Mouse (Mus musculus) CH12.LX (cell line): Measurements from ENCODE around the gene Vrk3. TPM values are rescaled to one million over a fixed set of nuclear protein-coding genes. Genes with fewer than 3 reads are reported as not detected.

Experiments
- DNase-seq: peaks from one replicate; pipeline ENCODE4 v3.0.0-alpha.2; 2013; ENCODE audit errors: extremely low read depth
- H3K27ac ChIP-seq: 2 replicates; pipeline ENCODE4 v1.5.1; 2012; ENCODE audit warnings: low read depth, mild to moderate bottlenecking, control low read depth, moderate library complexity; ENCODE audit not compliant: insufficient read depth
- H3K27me3 ChIP-seq: replicated peaks from 2 replicates; pipeline ENCODE3; 2012; ENCODE audit warnings: inconsistent platforms
- H3K36me3 ChIP-seq, 2 experiments: replicated peaks in 1 of 2; 2 replicates each; pipeline versions ENCODE3 to v1.6.1; 2012; ENCODE audit warnings: inconsistent platforms in 1 of 2, low read length in 1 of 2, mild to moderate bottlenecking in 1 of 2, mixed read lengths in 1 of 2, moderate library complexity in 1 of 2; ENCODE audit not compliant: control insufficient read depth in 1 of 2, insufficient read depth in 1 of 2
- H3K4me1 ChIP-seq, 2 experiments: 2 replicates each; pipeline ENCODE4 v1.6.1; 2012; ENCODE audit warnings: inconsistent platforms in 1 of 2, moderate library complexity in 1 of 2; ENCODE audit not compliant: insufficient read depth in 2 of 2, control insufficient read depth in 1 of 2
- H3K4me2 ChIP-seq: 2 replicates; pipeline ENCODE4 v1.6.1; 2012; ENCODE audit warnings: low read depth, mild to moderate bottlenecking, control low read depth; ENCODE audit not compliant: poor library complexity, insufficient read depth, severe bottlenecking
- H3K4me3 ChIP-seq, 3 experiments: fragments of 150-350 bp in 1 of 3; sonication (generic) in 1 of 3; replicated peaks in 1 of 3; 2 replicates each; pipeline versions ENCODE3 to v1.5.1; 2011 to 2012; ENCODE audit warnings: low read depth in 2 of 3, low read length in 2 of 3, mild to moderate bottlenecking in 2 of 3, moderate library complexity in 2 of 3, control low read depth in 1 of 3, improper control_type of control experiment in 1 of 3, inconsistent platforms in 1 of 3, mixed read lengths in 1 of 3; ENCODE audit not compliant: poor library complexity in 1 of 3
- H3K79me2 ChIP-seq: replicated peaks from 2 replicates; pipeline ENCODE4 v1.6.1; 2012; ENCODE audit warnings: mild to moderate bottlenecking, moderate library complexity; ENCODE audit not compliant: control insufficient read depth, poor library complexity, insufficient read depth, severe bottlenecking; ENCODE audit errors: extremely low read depth
- H3K9ac ChIP-seq: 2 replicates; pipeline ENCODE4 v1.6.1; 2012; ENCODE audit warnings: low read depth, mild to moderate bottlenecking, control low read depth, moderate library complexity; ENCODE audit not compliant: insufficient read depth
- H3K9me3 ChIP-seq: replicated peaks from 2 replicates; pipeline ENCODE3; 2012; ENCODE audit warnings: low read length, inconsistent platforms, mixed read lengths
- BHLHE40 ChIP-seq: IDR thresholded peaks from 2 replicates; pipeline ENCODE4 v1.6.1; 2011; ENCODE audit warnings: mild to moderate bottlenecking, low read depth, low read length, improper control_type of control experiment
- CHD2 ChIP-seq: IDR thresholded peaks from 2 replicates; pipeline ENCODE4 v1.6.1; 2011; ENCODE audit warnings: low read length, improper control_type of control experiment
- E2F4 ChIP-seq: IDR thresholded peaks from 2 replicates; pipeline ENCODE4 v1.6.1; 2011; ENCODE audit warnings: low read depth, low read length, improper control_type of control experiment; ENCODE audit not compliant: insufficient replicate concordance
- ELF1 ChIP-seq: IDR thresholded peaks from 2 replicates; pipeline ENCODE4 v1.6.1; 2014; ENCODE audit warnings: low read depth, mild to moderate bottlenecking, inconsistent platforms, low read length, improper control_type of control experiment
- EP300 ChIP-seq: IDR thresholded peaks from 2 replicates; pipeline ENCODE4 v1.6.1; 2011; ENCODE audit warnings: low read length, improper control_type of control experiment
- ETS1 ChIP-seq: conservative IDR thresholded peaks from 2 replicates; pipeline ENCODE4 v1.6.1; 2012; ENCODE audit warnings: low read depth, mild to moderate bottlenecking, inconsistent platforms, low read length, improper control_type of control experiment, moderate library complexity
- GABPA ChIP-seq: IDR thresholded peaks from 2 replicates; pipeline ENCODE4 v1.6.1; 2012; ENCODE audit warnings: low read depth, low read length, improper control_type of control experiment, inconsistent platforms; ENCODE audit not compliant: insufficient replicate concordance
- HCFC1 ChIP-seq: IDR thresholded peaks from 2 replicates; pipeline ENCODE4 v1.6.1; 2012; ENCODE audit warnings: low read depth, mild to moderate bottlenecking, inconsistent platforms, low read length, improper control_type of control experiment
- IRF4 ChIP-seq: IDR thresholded peaks from 2 replicates; pipeline ENCODE4 v1.6.1; 2014; ENCODE audit warnings: low read depth, mild to moderate bottlenecking, inconsistent platforms, low read length, improper control_type of control experiment
- JUND ChIP-seq: conservative IDR thresholded peaks from 2 replicates; pipeline ENCODE4 v1.6.1; 2011; ENCODE audit warnings: low read depth, low read length, improper control_type of control experiment
- KAT2A ChIP-seq: IDR thresholded peaks from 2 replicates; pipeline ENCODE4 v1.6.1; 2012; ENCODE audit warnings: low read length, improper control_type of control experiment, inconsistent platforms; ENCODE audit not compliant: insufficient replicate concordance
- MAFK ChIP-seq: IDR thresholded peaks from 2 replicates; pipeline ENCODE4 v1.6.1; 2011; ENCODE audit warnings: low read length, improper control_type of control experiment; ENCODE audit not compliant: insufficient replicate concordance
- MAX ChIP-seq: IDR thresholded peaks from 2 replicates; pipeline ENCODE4 v1.6.1; 2011; ENCODE audit warnings: low read length, improper control_type of control experiment
- MAZ ChIP-seq: IDR thresholded peaks from 2 replicates; pipeline ENCODE4 v1.6.1; 2012; ENCODE audit warnings: low read depth, mild to moderate bottlenecking, inconsistent platforms, low read length, improper control_type of control experiment, moderate library complexity
- MXI1 ChIP-seq: IDR thresholded peaks from 2 replicates; pipeline ENCODE4 v1.6.1; 2011; ENCODE audit warnings: mild to moderate bottlenecking, low read depth, low read length, improper control_type of control experiment
- MYC ChIP-seq: IDR thresholded peaks from 2 replicates; pipeline ENCODE4 v1.6.1; 2011; ENCODE audit warnings: low read depth, mild to moderate bottlenecking, improper control_type of control experiment, low read length
- POLR2A ChIP-seq: IDR thresholded peaks from 2 replicates; pipeline ENCODE4 v1.6.1; 2011; ENCODE audit warnings: low read depth, mild to moderate bottlenecking, improper control_type of control experiment, low read length
- RAD21 ChIP-seq: IDR thresholded peaks from 2 replicates; pipeline ENCODE4 v1.6.1; 2011; ENCODE audit warnings: low read depth, mild to moderate bottlenecking, low read length, improper control_type of control experiment, moderate library complexity
- SIN3A ChIP-seq: IDR thresholded peaks from 2 replicates; pipeline ENCODE4 v1.6.1; 2012; ENCODE audit warnings: low read length, improper control_type of control experiment, inconsistent platforms
- SMC3 ChIP-seq: IDR thresholded peaks from 2 replicates; pipeline ENCODE4 v1.6.1; 2011; ENCODE audit warnings: low read depth, low read length, improper control_type of control experiment
- UBTF ChIP-seq: IDR thresholded peaks from 2 replicates; pipeline ENCODE4 v1.6.1; 2012; ENCODE audit warnings: low read depth, mild to moderate bottlenecking, inconsistent platforms, low read length, improper control_type of control experiment, moderate library complexity
- USF2 ChIP-seq: conservative IDR thresholded peaks from 2 replicates; pipeline ENCODE4 v1.6.1; 2011; ENCODE audit warnings: low read depth, low read length, improper control_type of control experiment
- ZC3H11A ChIP-seq: IDR thresholded peaks from 2 replicates; pipeline ENCODE4 v1.6.1; 2012; ENCODE audit warnings: low read depth, mild to moderate bottlenecking, inconsistent platforms, low read length, improper control_type of control experiment
- ZMIZ1 ChIP-seq: IDR thresholded peaks from 2 replicates; pipeline ENCODE4 v1.6.1; 2012; ENCODE audit warnings: low read depth, mild to moderate bottlenecking, inconsistent platforms, low read length, improper control_type of control experiment
- dilution Hi-C: fragments of 300-500 bp; cut with MboI; formaldehyde crosslinking; loops from 2 replicates; pipeline ENCODE4 v1.14.3; 2020; ENCODE audit warnings: low sequenced_read_pairs; ENCODE audit not compliant: extremely low pct_unique_long_range_greater_than_20kb, extremely low pct_ligation_motif_present
- in situ Hi-C: fragments of 300-500 bp; cut with MboI; formaldehyde crosslinking; loops from 3 replicates; pipeline ENCODE4 v1.14.3; 2019; ENCODE audit warnings: low sequenced_read_pairs, low pct_ligation_motif_present, low pct_unique_long_range_greater_than_20kb, mixed read lengths
- polyA plus RNA-seq: library from polyadenylated mRNA; unstranded; fragments of >175 nt; gene quantifications from 2 replicates; pipeline ENCODE4 v1.2.1, GENCODE M21; 2012; ENCODE audit warnings: low read depth; ENCODE audit not compliant: insufficient read length
- total RNA-seq, 2 experiments: library from RNA; depleted of rRNA; stranded (reverse); fragments of 300-350 nt in 1 of 2; fragments of >200 nt in 1 of 2; gene quantifications; 2 replicates each; pipeline ENCODE4 v1.2.3; 2012 to 2014

The Vrk3 gene
- total and polyA plus RNA-seq, 3 experiments = 30.0 to 50.4 (median 34.2) TPM

GRCm38 (mm10) chr7:44708574-44708973, 39.6 kb upstream of the Vrk3 start, which contains the start of gene Izumo2:
TSS of gene Izumo2 (plus strand) at chr7:44708742.
- Histone ChIP-seq H3K9ac (no peak within 1 kb of the TSS), H3K4me1 (no peaks in the 10 kb centered on the region), H3K27ac (no peak within 1 kb of the TSS), H3K4me3 (no peak within 1 kb of the TSS), H3K36me3 (no peaks in the 10 kb centered on the region), H3K9me3 (peaks cover 2% of the 10 kb centered on the region), H3K4me2 (no peak within 1 kb of the TSS), H3K79me2 (no peaks in the 10 kb centered on the region), H3K27me3 (peaks cover 2% of the 10 kb centered on the region)
- in situ Hi-C loops = no loop called here
- no peak for DNase-seq
- dilution Hi-C loops = no loop called here
- TF ChIP-seq ELF1 (no peak), HCFC1 (no peak), MAFK (no peak), IRF4 (no peak), ZMIZ1 (no peak), E2F4 (no peak), KAT2A (no peak), ZC3H11A (no peak)

GRCm38 (mm10) chr7:44709881-44710280, 38.3 kb upstream of the Vrk3 start:
- Histone ChIP-seq H3K27me3 (peaks cover 3% of the 10 kb centered on the region), H3K27ac (no peak overlapping the region), H3K9ac (no peak overlapping the region), H3K79me2 (no peaks in the 10 kb centered on the region), H3K4me3 (no peak overlapping the region), H3K9me3 (peaks cover 6% of the 10 kb centered on the region), H3K4me2 (no peak overlapping the region), H3K4me1 (no peaks in the 10 kb centered on the region), H3K36me3 (no peaks in the 10 kb centered on the region)
- TF ChIP-seq MAFK (no peak), CHD2 (no peak), POLR2A (no peak), E2F4 (no peak), MYC (no peak), MAZ (no peak), RAD21 (no peak), UBTF (no peak), GABPA (no peak), MAX (no peak), EP300 (no peak), BHLHE40 (no peak), ETS1 (no peak), ZMIZ1 (no peak), JUND (no peak), SIN3A (no peak), MXI1 (no peak), SMC3 (no peak), KAT2A (no peak), USF2 (no peak)
- in situ Hi-C loops = no loop called here
- dilution Hi-C loops = no loop called here
- DNase-seq = no peak
